Mouse (Mus musculus) CD4-positive, CD25-positive, alpha-beta regulatory T cell, adult 2 months (primary cell): Measurements from ENCODE around the gene Gm11937.
"Not testable (repeated sequence)": the region's sequence is repeated elsewhere in the genome, so short reads cannot be mapped to it uniquely, and the experiment has no call there.

Source experiments
- DNase-seq: peaks from one replicate; pipeline ENCODE4 v3.0.0-alpha.2; 2012; ENCODE audit warnings: low read depth, low spot score

Gene Gm11937

DNA sequence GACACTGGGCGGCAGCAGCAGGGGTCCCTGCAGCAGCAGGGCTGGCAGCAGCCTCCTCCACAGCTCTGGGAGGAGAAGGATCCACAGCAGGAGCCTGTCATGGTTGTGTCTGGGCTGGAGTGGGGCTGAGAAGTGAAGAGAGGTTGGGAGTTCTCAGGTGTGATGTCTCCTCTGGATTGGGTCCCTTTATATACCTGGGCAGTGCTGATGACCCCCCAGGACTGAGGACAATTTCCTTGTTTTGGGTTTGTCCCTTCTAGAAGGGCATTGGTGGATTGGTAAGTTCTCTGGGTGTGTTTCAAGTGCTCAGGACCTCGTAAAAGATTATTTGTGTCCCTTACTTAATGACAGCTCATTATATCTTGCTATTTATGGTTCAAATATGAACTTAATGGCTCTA, at the start of gene Gm11937:
Gene Gm11937 (minus strand): TSS at position 101 of the 400 bp plus-strand sequence.
- not testable (repeated sequence) for DNase-seq

DNA sequence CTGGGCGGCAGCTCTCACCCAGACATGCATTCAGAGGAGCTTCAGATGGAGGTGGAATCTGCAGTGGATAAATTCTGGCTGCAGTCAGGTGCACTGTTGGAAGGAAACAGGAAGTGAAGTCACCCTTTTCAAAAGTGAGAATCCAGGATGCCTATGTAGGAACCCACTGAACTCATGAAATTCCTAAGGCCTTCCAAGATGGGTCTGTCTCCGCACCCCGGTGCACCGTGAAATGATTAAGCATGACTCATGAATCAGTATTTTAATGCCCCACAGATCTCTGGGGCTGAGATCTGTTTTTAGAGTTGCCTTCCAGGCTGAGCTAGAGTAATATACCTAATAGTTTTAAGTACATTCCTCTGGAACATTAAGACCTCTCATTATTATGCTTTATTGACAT, 49.3 kb upstream of the Gm11937 start:
- DNase-seq: no peak

DNA sequence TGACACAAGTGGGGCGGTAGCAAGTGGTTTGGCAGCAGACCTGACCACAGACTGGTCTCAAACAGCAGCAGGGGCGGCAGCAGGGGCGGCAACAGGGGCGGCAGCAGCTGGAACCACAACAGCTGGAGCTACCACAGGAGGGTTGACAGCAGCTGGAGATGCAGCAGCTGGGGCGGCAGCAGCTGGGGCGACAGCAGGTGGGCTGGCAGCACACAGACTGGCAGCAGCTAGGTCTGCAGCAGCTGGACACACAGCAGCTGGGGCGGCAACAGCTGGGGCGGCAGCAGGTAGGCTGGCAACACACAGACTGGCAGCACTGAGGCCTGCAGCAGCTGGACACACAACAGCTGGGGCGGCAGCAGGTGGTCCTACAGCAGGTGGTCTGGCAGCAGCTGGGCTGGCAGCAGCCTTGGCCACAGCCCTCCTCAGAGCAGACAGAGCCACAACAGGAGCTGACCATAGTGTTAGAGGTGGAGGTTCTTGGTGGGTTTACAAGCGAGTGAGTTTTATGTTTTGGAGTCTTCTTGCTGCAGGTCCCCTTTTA, 48.5 kb upstream of the Gm11937 start, which contains the start of gene Gm11563:
Gene Gm11563 (minus strand): TSS at position 494 of the 544 bp plus-strand sequence.
- DNase-seq: not testable (repeated sequence)

DNA sequence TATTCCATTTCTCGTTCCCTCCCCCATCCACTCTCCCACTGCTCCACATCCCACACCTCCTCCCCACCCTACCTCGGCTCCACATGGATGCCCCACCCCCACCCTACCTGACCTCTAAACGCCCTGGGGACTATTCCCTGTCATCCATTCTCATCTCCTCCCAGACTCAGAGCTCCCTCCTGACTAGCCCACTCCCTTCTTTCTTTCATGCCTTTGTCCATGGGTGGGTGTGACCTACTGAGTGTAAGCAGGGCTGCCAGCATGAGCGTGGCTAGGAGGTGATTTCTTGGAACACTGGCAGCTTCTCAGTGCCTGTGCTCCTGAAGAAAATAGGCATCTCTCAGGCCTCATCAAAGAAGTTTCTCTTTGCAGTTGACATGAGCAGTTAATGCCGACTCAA, 47.1 kb upstream of the Gm11937 start:
- DNase-seq: no peak

DNA sequence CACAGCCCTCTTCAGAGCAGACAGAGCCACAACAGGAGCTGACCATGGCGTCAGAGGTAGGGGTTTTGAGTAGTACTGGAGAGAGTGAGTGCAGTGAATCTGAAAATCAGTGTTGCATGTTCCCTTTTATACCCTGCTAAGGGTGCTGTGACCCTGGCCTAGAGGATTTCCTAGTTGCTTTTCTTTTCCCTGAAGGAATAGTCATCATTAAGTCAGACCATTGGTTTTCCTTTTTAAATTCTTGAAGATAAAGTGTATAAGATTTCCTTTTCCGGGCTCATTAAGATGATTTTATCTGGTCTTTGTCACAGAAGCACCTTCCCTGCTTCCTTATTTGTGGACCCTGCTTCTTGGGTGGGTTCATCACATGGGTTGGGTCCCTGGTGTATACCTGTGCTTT, 40.1 kb upstream of the Gm11937 start, which contains the start of gene Gm11555:
Gene Gm11555 (minus strand): TSS at position 101 of the 400 bp plus-strand sequence.
- no peak for DNase-seq

DNA sequence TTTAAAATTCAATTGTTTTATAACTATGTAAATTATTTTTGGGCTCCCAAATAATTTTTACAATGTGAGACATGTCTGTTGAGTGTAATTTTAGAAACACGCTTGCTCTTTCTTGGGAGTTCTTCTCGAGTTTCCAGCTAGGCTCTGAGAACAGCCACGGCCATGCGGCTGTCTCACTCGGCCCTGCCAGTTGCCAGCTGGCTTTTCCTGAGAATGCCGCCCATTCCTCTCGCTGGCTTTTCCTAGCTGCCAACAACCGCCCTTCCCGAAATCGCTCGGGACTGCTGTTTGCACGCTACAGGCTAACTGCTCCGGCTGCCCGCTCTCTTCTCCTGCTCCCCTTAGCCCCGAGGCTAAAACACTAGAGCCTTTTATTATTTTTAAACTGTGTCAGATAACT, 36.5 kb upstream of the Gm11937 start:
- no peak for DNase-seq

DNA sequence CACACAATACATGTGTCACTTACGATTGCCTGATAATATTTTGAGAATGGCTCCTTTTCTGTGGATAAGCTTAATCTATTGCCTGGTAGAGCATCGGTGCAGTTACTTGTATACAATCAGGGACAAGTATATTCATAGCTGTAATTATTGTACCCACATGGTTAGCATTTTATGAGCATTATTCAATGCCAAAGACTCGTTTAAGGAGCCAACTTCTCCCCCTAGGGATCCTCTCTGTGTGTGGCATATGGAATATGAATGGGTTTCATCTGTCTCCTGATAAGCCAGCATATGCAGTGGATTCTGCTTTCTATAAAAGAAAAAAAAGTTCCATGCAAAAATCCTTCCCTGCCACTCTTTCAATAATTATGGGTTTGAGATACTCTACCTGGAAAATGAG, 34.4 kb upstream of the Gm11937 start:
- no peak for DNase-seq

DNA sequence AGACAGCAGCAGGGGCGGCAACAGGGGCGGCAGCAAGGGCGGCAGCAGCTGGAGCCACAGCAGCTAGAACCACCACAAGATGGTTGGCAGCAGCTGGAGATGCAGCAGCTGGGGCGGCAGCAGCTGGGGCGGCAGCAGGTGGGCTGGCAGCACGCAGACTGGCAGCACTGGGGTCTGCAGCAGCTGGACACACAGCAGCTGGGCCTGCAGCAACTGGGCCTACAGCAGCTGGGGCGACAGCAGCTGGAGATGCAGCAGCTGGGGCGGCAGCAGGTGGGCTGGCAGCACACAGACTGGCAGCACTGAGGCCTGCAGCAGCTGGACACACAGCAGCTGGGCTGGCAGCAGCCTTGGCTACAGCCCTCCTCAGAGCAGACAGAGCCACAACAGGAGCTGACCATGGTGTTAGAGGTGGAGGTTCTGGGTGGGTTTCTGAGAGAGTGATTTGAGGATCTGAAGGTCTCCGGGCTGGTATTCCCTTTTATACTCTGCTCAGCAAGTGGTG, 33.7 kb upstream of the Gm11937 start, which contains the start of gene Krtap4-7:
Gene Krtap4-7 (minus strand): TSS at position 455 of the 505 bp plus-strand sequence.
- not testable (repeated sequence) for DNase-seq

DNA sequence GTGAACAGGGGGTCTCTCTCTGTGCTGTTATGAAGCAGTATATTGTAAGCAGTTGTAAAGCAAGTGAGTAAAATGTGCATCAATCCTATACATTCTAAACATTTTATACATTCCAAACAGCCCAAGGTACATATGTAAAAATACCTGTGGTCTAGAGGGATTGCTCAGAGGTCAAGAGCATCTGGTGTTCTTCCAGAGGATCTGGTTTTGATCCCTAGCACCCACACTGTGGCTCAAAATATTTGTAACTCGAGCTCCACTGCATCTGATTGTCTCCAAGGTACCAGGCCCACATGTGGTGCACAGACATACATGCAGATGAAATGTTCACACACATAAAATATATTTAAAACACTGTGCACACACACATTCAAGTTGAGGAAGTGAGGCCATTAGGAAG, 30.9 kb upstream of the Gm11937 start:
- DNase-seq: no peak

DNA sequence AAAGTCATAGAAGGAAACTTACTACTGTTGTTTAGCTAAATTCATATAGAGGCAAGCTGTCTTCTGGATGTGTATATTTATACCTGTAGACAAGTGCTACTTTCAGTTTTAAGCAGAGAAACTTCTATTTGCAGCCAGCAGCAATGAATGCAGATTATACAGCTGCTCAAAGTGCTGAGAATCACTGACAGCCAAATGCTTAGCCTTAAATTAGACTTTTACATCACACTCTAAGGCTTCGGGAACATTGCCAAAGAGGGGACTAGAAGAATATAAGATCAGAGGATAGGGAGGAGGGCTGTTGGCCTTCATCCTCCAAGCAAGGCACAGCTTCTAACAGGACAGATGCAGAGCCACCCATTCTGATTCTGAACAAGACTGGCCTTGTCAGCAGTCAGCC, 27.1 kb upstream of the Gm11937 start:
- no peak for DNase-seq

DNA sequence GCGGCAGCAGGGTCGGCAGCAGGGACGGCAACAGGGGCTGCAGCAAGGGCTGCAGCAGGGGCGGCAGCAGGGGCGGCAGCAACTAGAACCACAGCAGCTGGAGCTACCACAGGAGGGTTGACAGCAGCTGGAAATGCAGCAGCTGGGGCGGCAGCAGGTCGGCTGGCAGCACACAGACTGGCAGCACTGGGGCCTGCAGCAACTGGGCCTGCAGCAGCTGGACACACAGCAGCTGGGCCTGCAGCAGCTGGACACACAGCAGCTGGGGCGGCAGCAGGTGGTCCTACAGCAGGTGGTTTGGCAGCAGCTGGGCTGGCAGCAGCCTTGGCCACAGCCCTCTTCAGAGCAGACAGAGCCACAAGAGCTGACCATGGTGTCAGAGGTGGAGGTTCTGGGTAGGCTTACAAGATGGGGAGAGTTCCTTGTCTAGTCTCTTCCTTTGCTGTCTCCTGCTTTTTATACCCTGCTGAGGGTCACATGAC, 24.7 kb upstream of the Gm11937 start, which contains the start of gene Krtap4-2:
Gene Krtap4-2 (minus strand): TSS at position 432 of the 482 bp plus-strand sequence.
- no peak for DNase-seq

DNA sequence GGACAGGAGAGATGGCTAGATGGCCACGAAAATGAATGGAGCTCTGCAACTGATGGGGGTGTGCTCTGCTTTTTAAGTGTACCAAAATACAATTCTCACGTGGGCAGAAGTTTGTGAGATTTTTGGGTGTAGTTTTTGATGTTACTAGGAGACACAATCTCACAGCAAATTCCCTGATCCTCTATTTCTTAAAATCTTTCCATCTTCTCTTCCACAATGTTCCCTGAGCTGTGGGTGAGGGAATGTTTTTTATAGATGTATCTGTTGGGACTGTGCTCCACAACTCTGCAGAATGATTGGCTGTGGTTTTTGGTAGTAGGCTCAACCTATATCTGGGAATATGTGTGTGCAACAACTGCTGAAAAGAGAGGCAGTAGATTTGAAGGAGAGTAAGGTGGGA, 23.3 kb upstream of the Gm11937 start:
- DNase-seq: no peak

DNA sequence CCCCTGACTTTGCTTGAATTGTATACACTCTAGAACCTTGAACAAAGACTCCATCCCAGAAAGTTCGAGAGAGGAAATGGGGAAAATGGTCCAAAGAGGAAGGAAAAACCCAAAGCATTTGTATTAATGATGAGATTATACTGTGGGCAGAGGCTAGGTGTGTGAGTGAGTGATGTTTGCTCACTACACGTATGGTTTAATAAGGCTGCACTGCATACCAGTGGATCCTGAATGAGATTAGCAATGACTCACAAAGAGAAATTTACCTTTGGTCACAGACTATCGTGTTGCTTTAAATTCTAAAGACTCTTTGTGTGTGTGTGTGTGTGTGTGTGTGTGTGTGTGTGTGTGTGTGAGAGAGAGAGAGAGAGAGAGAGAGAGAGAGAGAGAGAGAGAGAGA, 20.9 kb upstream of the Gm11937 start:
- no peak for DNase-seq

DNA sequence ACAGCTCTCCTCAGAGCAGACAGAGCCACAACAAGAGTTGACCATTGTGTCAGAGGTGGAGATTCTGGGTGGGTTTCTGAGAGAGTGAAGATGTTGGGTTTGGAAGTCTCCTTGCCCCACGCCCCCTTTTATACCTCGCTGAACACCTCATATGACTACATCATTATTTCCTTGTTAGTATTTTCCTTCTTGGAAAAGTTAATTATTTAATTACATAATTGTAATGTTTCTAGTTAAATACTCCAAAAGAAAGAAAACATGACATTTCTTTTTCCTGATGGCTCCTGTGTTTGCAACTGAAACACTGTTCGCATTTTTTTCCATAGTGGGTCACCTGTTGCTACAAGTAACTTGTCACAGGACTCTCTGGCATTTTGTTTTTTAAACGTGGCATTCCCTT, 18.1 kb upstream of the Gm11937 start, which contains the start of gene Krtap4-1:
Gene Krtap4-1 (minus strand): TSS at position 101 of the 400 bp plus-strand sequence.
- no peak for DNase-seq

DNA sequence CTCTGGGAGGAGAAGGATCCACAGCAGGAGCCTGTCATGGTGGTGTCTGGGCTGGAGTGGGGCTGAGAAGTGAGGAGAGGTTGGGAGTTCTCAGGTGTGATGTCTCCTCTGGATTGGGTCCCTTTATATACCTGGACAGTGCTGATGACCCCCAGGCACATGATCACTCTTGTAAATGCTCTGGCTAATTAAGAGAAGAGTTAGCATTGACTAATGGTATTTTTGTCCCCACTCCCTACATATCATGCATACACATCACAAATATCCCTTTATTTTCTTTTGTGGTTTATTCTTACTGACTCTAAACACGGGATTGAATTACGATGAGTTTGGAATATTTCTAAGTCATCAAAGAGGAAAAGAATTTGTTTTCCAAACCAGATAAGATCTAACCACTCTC, 10.3 kb upstream of the Gm11937 start, which contains the start of gene Gm11562:
Gene Gm11562 (minus strand): TSS at position 101 of the 400 bp plus-strand sequence.
- no peak for DNase-seq

DNA sequence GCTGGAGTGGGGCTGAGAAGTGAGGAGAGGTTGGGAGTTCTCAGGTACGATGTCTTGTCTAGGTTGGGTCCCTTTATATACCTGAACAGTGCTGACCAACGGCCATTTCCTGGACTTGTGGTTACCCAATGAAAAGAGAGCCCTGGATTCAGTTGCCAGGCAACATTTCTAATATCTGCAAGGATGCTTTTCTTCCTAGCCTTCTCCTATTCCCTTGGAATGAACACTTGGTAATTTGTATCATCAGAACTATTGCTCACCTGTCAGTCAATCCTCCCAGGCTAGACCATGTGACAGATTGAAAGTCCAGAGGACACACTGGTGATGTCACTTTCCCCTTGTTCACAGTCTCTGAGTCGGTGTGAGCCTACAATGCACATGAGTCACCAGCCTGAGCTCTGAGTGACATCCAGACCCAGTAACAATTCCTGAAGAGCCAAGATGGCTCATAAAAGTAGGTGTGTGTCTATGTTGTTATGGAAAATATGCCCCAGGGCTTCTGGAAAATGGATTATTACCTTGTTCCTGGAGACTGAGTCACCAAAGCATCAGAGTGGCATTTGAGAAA, 4.9 kb upstream of the Gm11937 start, which contains the start of gene Krtap2-4:
Gene Krtap2-4 (minus strand): TSS at position 51 of the 568 bp plus-strand sequence.
- no peak for DNase-seq

DNA sequence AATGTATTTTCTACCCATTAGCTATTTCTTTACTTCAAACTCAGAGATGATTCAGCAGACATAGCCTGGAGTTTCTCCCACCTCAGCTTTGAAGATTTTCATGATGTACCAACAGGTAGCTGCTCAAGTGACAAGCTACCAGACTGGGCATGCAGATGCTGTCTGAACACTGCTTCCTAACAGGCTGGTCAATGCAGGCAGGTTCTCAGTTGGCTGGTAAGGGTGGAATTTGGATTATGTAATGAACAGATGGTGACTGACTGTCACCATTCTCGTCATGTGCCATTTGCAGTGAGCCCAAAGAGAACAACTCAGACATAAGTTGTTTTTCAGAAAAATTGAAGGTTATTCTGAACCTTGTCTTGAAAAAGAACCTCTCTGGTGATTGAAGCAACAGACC, 863 bp downstream of the Gm11937 start:
- no peak for DNase-seq

DNA sequence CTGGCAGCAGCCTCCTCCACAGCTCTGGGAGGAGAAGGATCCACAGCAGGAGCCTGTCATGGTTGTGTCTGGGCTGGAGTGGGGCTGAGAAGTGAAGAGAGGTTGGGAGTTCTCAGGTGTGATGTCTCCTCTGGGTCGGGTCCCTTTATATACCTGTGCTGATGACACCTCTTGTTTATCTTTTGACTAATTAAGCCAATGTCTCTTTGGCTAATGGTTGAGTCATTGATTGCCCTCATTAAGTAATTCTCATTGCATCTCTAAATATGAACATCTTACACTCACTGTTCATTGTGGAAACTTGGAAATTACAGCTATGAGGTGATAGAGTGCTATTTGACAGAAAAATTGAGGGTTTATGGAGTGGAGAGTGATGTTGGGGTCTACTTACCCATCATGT, 6.8 kb downstream of the Gm11937 start, which contains the start of gene Gm11938:
Gene Gm11938 (minus strand): TSS at position 101 of the 400 bp plus-strand sequence.
- DNase-seq: not testable (repeated sequence)

DNA sequence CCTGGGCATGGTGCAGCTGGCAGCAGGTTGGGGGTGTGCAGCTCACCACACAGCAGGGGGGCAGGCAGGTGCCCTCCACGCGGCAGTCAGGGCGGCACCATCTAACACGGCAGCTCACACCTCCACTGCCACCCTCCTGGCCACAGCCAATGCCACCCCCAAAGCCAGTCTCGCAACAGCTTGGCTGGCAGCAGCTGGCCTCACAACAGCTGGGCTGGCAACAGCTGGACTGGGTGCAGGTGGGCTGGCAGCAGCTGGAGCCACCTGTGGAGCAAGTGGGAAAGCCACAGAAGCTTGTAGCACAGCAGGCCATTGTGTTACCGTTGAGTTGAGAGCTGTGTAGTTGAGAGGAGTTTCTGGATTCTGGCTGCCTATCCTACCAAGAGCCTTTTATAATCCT, 12.2 kb downstream of the Gm11937 start, which contains the start of gene Krtap9-3:
Gene Krtap9-3 (minus strand): TSS at position 364 of the 400 bp plus-strand sequence.
- not testable (repeated sequence) for DNase-seq

DNA sequence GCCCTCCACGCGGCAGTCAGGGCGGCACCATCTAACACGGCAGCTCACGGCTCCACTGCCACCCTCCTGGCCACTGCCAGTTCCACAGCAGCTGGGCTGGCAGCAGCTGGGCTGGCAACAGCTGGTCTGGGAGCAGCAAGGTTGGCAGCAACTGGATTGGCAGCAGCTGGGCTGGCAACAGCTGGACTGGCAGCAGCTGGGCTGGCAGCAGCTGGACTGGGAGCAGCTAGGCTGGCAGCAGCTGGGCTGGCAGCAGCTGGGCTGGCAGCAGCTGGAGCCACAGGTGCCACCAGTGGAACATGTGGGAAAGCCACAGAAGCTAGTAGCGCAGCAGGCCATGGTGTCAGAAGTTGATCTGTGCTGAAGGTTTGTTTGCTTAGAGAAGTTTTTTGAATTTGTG, 19.0 kb downstream of the Gm11937 start, which contains the start of gene Krtap1-3:
Gene Krtap1-3 (minus strand): TSS at position 359 of the 400 bp plus-strand sequence.
- no peak for DNase-seq

DNA sequence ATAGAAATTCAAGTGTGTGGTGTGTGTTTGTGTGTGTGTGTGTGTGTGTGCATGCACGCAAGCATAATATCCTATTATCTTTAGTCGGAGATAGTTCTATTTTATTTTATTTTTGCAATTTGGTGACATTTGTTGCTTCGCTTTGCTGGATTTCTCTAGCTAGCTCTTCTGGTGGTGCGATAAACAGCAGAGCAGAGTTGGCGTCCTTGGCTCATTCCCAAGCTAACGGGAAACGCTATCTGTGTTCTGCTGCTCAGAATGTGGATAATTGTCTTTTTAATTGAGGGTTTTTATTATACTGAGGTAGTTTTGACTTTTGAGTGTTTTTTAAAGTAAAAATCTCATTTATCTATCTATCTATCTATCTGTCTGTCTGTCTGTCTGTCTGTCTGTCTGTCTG, 24.9 kb downstream of the Gm11937 start:
- DNase-seq: no peak

DNA sequence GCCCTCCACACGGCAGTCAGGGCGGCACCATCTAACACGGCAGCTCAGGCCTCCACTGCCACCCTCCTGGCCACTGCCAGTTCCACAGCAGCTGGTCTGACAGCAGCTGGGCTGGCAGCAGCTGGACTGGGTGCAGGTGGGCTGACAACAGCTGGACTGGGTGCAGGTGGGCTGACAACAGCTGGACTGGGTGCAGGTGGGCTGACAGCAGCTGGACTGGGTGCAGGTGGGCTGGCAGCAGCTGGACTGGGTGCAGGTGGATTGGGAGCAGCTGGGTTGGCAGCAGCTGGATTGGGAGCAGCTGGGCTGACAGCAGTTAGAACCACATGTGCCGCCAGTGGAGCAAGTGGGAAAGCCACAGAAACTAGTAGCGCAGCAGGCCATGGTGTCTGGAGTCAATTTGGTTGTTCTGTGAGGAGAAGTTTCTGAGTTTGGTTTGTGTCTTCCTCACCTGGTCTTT, 26.7 kb downstream of the Gm11937 start, which contains the start of gene Krtap1-4:
Gene Krtap1-4 (minus strand): TSS at position 410 of the 460 bp plus-strand sequence.
- DNase-seq: no peak
